Mouse (Mus musculus) forebrain, embryonic 15.5 days (tissue): ENCODE measurements around the gene Nfatc3. TPM values are rescaled to one million over a fixed set of nuclear protein-coding genes. Genes with fewer than 3 reads are reported as not detected.

Source experiments
- ATAC-seq: fragments of 200-750 bp; cut with Nextera tagmentation; replicated peaks from 2 replicates; pipeline ENCODE4 v1.8.0; 2017; ENCODE audit warnings: mild to moderate bottlenecking, moderate TSS enrichment, moderate library complexity
- H3K27ac ChIP-seq: fragments of 300-500 bp; sonication (generic); replicated peaks from 2 replicates; pipeline ENCODE4 v1.5.1; 2015; ENCODE audit warnings: mild to moderate bottlenecking, inconsistent platforms
- H3K27me3 ChIP-seq: fragments of 300-500 bp; sonication (generic); 2 replicates; pipeline ENCODE4 v1.6.1; 2015; ENCODE audit warnings: inconsistent platforms
- H3K36me3 ChIP-seq: fragments of 300-500 bp; sonication (generic); 2 replicates; pipeline ENCODE4 v1.6.1; 2015; ENCODE audit warnings: mild to moderate bottlenecking, inconsistent platforms
- H3K4me1 ChIP-seq: fragments of 300-500 bp; sonication (generic); 2 replicates; pipeline ENCODE4 v1.6.1; 2015; ENCODE audit warnings: inconsistent platforms
- H3K4me2 ChIP-seq: fragments of 300-500 bp; sonication (generic); replicated peaks from 2 replicates; pipeline ENCODE4 v1.6.1; 2015; ENCODE audit warnings: mild to moderate bottlenecking, inconsistent platforms
- H3K4me3 ChIP-seq: fragments of 300-500 bp; sonication (generic); 2 replicates; pipeline ENCODE4 v1.5.1; 2015; ENCODE audit warnings: mild to moderate bottlenecking, inconsistent platforms
- H3K9ac ChIP-seq: fragments of 300-500 bp; sonication (generic); replicated peaks from 2 replicates; pipeline ENCODE4 v1.6.1; 2015; ENCODE audit warnings: mild to moderate bottlenecking, inconsistent platforms
- H3K9me3 ChIP-seq: fragments of 300-500 bp; sonication (generic); 2 replicates; pipeline ENCODE4 v1.6.1; 2016; ENCODE audit warnings: inconsistent platforms
- WGBS: fragments of 180-500 bp; shearing (Covaris S2); methylation state at CpG from one replicate; pipeline ENCODE4 v1.1.7; 2015; ENCODE audit warnings: mixed read lengths; 5-methylcytosine and 5-hydroxymethylcytosine counted together
- polyA plus RNA-seq: library from polyadenylated mRNA; unstranded; fragments of >200 nt; fragmentation: Nextera tagmentation; extraction: Ambion mirVana; gene quantifications from 2 replicates; pipeline ENCODE4 v1.2.1, GENCODE M21; 2015

The Nfatc3 gene
- polyA plus RNA-seq, 1 experiment from 2014 or later, result 4.1 TPM

DNA sequence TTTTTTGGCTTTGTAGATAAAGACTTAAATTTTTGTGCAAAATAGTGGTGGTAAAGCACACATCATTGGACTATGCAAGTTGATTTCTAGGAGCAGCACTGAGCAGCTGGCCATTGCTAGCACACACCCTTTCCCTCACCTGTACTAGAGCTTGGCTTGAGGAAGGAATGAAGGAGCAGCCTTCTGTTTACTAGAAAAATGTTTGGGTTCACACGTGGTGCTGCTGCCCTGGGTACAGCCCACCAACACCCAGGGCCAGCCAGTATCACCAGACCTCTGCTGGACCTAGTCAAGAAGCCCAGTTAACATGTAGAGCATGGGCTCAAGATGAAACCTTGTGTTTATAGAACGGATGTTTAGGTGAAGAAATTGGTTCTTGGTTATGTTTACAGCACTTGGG, 71.4 kb downstream of the Nfatc3 start:
- Histone ChIP-seq H3K27me3 (peaks cover 10% of the 10 kb centered on the region), H3K9me3 (no peaks in the 10 kb centered on the region), H3K4me1 (no peaks in the 10 kb centered on the region), H3K9ac (no peak overlapping the region), H3K27ac (no peak overlapping the region), H3K4me2 (no peak overlapping the region), H3K4me3 (no peak overlapping the region), H3K36me3 (peaks cover 15% of the 10 kb centered on the region)
- no peak for ATAC-seq
- 84% methylated on average over 2 of the region's 2 CpGs for WGBS

- Histone ChIP-seq H3K4me2 (no peak overlapping the region), H3K36me3 (peaks cover 15% of the 10 kb centered on the region), H3K9me3 (no peaks in the 10 kb centered on the region), H3K4me3 (no peak overlapping the region), H3K9ac (no peak overlapping the region), H3K27ac (no peak overlapping the region), H3K27me3 (peaks cover 15% of the 10 kb centered on the region), H3K4me1 (peaks cover 1% of the 10 kb centered on the region; the same call in 1 of the 2 replicates)
- WGBS, result 84% methylated on average over 2 of the region's 2 CpGs
- ATAC-seq, result no peak
These were observed 71.9 kb downstream of the Nfatc3 start for GRCm38 (mm10) chr8:106130505-106130904.

GRCm38 (mm10) chr8:106131021-106131420, 72.4 kb downstream of the Nfatc3 start:
- Histone ChIP-seq H3K36me3 (peaks cover 15% of the 10 kb centered on the region), H3K9ac (no peak overlapping the region), H3K4me1 (peaks cover 6% of the 10 kb centered on the region), H3K4me3 (no peak overlapping the region), H3K4me2 (no peak overlapping the region), H3K27ac (no peak overlapping the region), H3K27me3 (peaks cover 20% of the 10 kb centered on the region), H3K9me3 (no peaks in the 10 kb centered on the region)
- WGBS, result 90% methylated on average over 4 of the region's 4 CpGs
- no peak for ATAC-seq

DNA sequence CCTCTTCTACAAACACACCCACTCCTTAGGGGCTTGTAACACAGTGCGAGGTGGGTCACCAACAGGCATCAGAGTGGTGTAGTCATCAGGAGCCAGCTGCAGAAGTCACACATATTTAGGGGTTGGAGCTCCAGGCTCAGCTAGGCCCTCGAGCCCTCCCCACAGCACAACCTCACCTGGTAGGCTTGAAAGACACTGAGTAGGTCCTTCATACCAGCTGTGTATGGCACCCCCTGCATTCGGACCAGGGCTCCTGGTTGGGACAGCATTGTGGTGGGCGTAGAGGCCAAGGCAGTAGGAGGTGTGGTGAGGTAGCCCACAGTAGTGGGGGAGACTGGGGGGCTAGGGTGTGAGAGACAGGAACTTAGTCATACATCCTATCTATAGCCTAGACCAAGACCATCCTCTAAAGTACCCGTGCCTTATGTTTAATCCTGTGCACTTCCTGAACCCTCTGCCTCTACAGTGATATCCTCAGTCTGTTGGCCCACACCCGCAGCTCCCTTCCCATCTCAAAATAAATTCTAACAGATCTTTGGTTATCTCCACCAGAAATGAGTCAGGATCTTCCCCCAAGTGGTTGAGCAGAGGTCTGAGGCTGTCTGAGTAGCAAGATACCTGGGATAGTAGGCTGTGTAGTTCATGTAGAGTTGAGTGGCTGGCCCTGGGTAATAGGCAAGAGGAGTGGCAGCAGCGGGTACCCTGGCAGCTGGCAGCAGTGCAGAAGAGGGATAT, 73.0 kb downstream of the Nfatc3 start:
- ATAC-seq, result no peak
- Histone ChIP-seq H3K4me1 (peaks cover 13% of the 10 kb centered on the region), H3K9ac (no peak overlapping the region), H3K9me3 (no peaks in the 10 kb centered on the region), H3K4me3 (no peak overlapping the region), H3K27ac (no peak overlapping the region), H3K36me3 (peaks cover 15% of the 10 kb centered on the region), H3K4me2 (no peak overlapping the region), H3K27me3 (peaks cover 26% of the 10 kb centered on the region)
- WGBS, result 93% methylated on average over 7 of the region's 7 CpGs

GRCm38 (mm10) chr8:106132356-106132755, 73.7 kb downstream of the Nfatc3 start:
- WGBS, result 91% methylated on average over 11 of the region's 11 CpGs
- Histone ChIP-seq H3K27ac (no peak overlapping the region), H3K4me3 (no peak overlapping the region), H3K9ac (no peak overlapping the region), H3K4me1 (peaks cover 20% of the 10 kb centered on the region), H3K4me2 (no peak overlapping the region), H3K9me3 (no peaks in the 10 kb centered on the region), H3K36me3 (peaks cover 15% of the 10 kb centered on the region), H3K27me3 (peaks cover 33% of the 10 kb centered on the region)
- ATAC-seq, result no peak

- Histone ChIP-seq H3K4me1 (peaks cover 31% of the 10 kb centered on the region), H3K9ac (no peak overlapping the region), H3K27ac (no peak overlapping the region), H3K9me3 (no peaks in the 10 kb centered on the region), H3K27me3 (peaks cover 45% of the 10 kb centered on the region), H3K4me2 (no peak overlapping the region), H3K4me3 (no peak overlapping the region), H3K36me3 (peaks cover 12% of the 10 kb centered on the region)
- ATAC-seq, result no peak
- WGBS, result 75% methylated on average over 13 of the region's 13 CpGs
These were observed 74.9 kb downstream of the Nfatc3 start for GRCm38 (mm10) chr8:106133526-106133925.

DNA sequence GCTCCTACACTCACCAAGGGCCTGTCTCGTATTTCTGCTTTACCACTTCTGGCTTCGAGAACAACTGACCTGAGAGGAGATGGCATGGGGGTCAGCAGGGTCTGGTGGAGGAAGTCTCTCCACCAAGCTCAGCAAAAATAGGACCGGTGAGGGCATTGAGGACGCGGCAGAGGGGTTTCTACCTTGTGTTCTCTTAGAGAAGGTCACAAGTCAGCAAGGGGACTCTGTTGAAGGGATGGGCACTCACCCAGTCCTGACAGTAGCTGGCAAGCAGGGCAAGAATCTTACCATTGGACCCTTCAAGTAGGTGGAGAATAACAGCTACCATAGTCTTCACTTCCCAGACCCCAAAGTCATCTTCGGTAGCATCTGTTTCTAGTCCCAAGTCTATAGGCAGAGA, 75.3 kb downstream of the Nfatc3 start:
- Histone ChIP-seq H3K4me1 (peaks cover 32% of the 10 kb centered on the region), H3K27me3 (peaks cover 49% of the 10 kb centered on the region), H3K4me3 (no peak overlapping the region), H3K9ac (no peak overlapping the region), H3K9me3 (no peaks in the 10 kb centered on the region), H3K36me3 (peaks cover 8% of the 10 kb centered on the region), H3K27ac (no peak overlapping the region), H3K4me2 (no peak overlapping the region)
- 82% methylated on average over 6 of the region's 6 CpGs for WGBS
- ATAC-seq, result no peak

- no peak overlapping the region for H3K4me2 ChIP-seq
- ATAC-seq, result no peak
- peaks cover 57% of the 10 kb centered on the region for H3K27me3 ChIP-seq
- H3K27ac ChIP-seq, result no peak overlapping the region
- no peak overlapping the region for H3K4me3 ChIP-seq
- 0 out of 2 replicates have a peak, but pooled peaks cover 2% of the 10 kb centered on the region for H3K36me3 ChIP-seq
- H3K9me3 ChIP-seq, result no peaks in the 10 kb centered on the region
- peaks cover 32% of the 10 kb centered on the region for H3K4me1 ChIP-seq
- no peak overlapping the region for H3K9ac ChIP-seq
- 29% methylated on average over 14 of the region's 14 CpGs for WGBS
These were observed 76.3 kb downstream of the Nfatc3 start for GRCm38 (mm10) chr8:106134751-106135571.

DNA sequence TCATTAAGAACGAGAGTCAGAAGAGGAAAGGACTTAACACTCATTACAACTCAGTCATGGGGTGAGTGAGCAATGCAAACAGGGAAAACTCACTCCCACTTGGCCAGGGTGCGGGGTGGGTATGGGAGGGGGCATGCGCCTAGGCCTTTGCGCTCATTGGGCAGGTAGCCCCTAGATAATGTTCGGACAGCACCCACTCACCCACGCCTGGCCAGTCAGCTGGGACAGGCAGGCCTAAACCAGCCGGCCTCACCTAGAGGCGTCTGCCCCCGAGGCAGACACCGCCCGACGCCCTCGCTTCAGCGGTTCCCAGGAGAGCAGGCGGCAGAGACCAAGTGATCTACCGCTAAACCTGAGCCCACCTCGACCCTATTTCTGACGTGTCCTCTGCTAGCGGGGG, 77.0 kb downstream of the Nfatc3 start:
- peaks cover 32% of the 10 kb centered on the region for H3K4me1 ChIP-seq
- peaks cover 57% of the 10 kb centered on the region for H3K27me3 ChIP-seq
- no peak overlapping the region for H3K9ac ChIP-seq
- peak overlapping the region; percentile 82 for H3K4me2 ChIP-seq
- ATAC-seq, result no peak
- WGBS, result 6% methylated on average over 19 of the region's 19 CpGs
- H3K27ac ChIP-seq, result no peak overlapping the region
- 0 out of 2 replicates have a peak overlapping the region, but pooled peaks have one; percentile 47 for H3K4me3 ChIP-seq
- H3K36me3 ChIP-seq, result 0 out of 2 replicates have a peak, but pooled peaks cover under 1% of the 10 kb centered on the region
- no peaks in the 10 kb centered on the region for H3K9me3 ChIP-seq

DNA sequence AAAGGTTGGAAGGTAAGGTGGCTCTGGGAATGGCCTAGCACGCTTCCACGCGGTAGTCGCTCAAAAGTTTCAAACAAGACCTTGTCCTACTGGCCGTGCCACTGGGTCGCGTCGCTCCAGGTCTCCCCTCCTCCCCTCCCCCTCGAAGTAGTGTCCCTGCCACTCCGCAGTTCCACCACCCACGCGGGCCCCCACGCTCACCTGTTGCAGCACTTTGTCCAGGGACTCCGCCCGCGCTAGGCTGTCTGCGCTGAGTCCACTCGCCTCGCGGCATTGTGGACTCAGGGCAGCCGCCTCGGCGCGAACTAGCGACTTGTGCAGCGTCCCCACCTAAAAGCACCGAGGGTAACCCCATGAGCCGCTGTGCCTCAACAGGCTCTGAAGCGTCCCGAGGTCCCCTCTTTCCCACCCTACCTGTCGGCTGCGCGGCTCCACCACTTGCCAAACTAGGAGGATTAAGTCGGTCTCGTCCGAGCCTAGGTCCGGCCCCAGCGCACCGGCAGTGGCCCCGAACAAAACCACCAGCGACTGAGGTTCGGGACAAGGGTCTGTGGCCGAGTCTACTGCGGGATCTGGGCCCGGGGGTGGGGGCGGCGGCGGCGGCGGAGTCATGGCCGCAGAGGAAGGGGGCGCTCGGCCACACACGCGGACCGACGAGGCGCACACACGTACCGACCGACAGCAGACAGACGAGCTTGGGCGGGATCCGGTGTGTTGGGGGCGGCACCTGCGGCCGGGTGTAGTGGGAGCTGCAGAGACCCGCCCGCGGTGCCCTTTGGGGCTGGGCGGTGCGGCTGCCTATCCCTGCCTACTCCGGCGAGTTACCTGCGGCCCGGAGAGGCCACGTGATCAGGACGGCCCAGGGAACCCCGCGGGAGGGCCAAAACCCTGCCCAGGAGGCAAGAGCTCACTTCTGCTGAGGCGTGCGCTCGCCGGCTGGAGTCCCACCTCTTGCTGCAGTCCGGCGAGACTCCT, 77.8 kb downstream of the Nfatc3 start, which contains the start of gene Esrp2:
Gene Esrp2 (minus strand): TSS at position 819 of the 975 bp plus-strand sequence.
- Histone ChIP-seq H3K9ac (peak within 1 kb of the TSS; percentile 48), H3K4me2 (peak within 1 kb of the TSS; percentile 82), H3K4me1 (peaks cover 34% of the 10 kb centered on the region), H3K4me3 (peak within 1 kb of the TSS; percentile 47), H3K9me3 (no peaks in the 10 kb centered on the region), H3K27me3 (peaks cover 57% of the 10 kb centered on the region), H3K27ac (no peak within 1 kb of the TSS), H3K36me3 (no peaks in the 10 kb centered on the region)
- ATAC-seq, result no peak
- under 1% methylated on average over 86 of the region's 86 CpGs for WGBS

DNA sequence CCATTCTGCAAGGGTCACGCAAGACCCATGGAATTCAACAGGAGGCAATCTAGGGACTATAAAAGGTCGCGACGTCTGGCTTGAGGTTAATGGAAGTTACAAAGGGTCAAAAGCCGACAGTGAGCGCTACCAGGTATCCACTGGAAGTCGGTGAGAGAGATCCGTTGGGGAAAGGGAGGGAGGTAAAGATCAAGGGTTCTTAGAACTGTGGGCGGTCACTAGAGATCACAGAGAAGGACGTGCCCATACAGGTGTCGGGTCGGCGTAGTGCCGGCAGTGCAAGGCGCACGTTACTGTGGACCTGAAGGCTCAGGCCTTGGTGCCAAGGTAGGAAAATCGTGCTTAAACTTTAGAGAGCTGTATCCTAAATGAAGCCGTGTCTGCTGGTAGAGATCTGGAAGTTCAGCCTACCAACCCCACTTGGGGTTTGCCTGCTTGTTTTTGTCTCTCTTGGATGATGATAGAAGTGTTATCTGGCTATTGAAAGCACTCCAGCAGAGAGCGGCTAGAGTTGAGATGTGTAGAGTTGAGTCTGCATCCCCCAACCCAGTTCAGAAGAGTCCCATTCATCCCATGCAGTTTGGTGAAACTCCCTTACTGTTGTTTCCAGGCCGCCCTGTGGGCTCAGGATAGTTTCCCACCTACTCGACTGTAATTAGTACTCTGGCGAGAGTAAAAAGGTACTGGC, 78.7 kb downstream of the Nfatc3 start:
- no peak overlapping the region for H3K27ac ChIP-seq
- 4% methylated on average over 22 of the region's 22 CpGs for WGBS
- H3K4me1 ChIP-seq, result peaks cover 34% of the 10 kb centered on the region
- H3K4me3 ChIP-seq, result peak overlapping the region; percentile 47
- peaks cover 57% of the 10 kb centered on the region for H3K27me3 ChIP-seq
- peak overlapping the region; percentile 82 for H3K4me2 ChIP-seq
- H3K9ac ChIP-seq, result peak overlapping the region; percentile 48
- no peaks in the 10 kb centered on the region for H3K36me3 ChIP-seq
- no peak for ATAC-seq
- no peaks in the 10 kb centered on the region for H3K9me3 ChIP-seq
